Mouse (Mus musculus): ENCODE results near the gene Osbpl10. TPM values are rescaled to one million over a fixed set of nuclear protein-coding genes. Genes with fewer than 3 reads are reported as not detected.

The Osbpl10 gene
- polyA plus RNA-seq, 1 experiment from 2014 or later: 2.8 TPM

GRCm38 (mm10) chr9:115097340-115097739 lies 119.0 kb downstream of the Osbpl10 start:
- no peak overlapping the region for H3K9ac ChIP-seq
- no peak overlapping the region for H3K27ac ChIP-seq (replicated peaks)
- H3K4me1 ChIP-seq: no peaks in the 10 kb centered on the region
- ATAC-seq (ENCODE audit: insufficient number of reproducible peaks, low FRiP score, low TSS enrichment, low read depth): no peak
- 83% methylated on average over 4 of the region's 4 CpGs for WGBS
- H3K9me3 ChIP-seq (replicated peaks): no peaks in the 10 kb centered on the region
- no peak overlapping the region for H3K4me2 ChIP-seq (replicated peaks)
- no peaks in the 10 kb centered on the region for H3K36me3 ChIP-seq
- no peak overlapping the region for H3K4me3 ChIP-seq (replicated peaks)
- H3K27me3 ChIP-seq: no peaks in the 10 kb centered on the region

GRCm38 (mm10) chr9:115100181-115100915 lies 122.0 kb downstream of the Osbpl10 start:
- ATAC-seq (ENCODE audit: insufficient number of reproducible peaks, low FRiP score, low TSS enrichment, low read depth): no peak

DNA sequence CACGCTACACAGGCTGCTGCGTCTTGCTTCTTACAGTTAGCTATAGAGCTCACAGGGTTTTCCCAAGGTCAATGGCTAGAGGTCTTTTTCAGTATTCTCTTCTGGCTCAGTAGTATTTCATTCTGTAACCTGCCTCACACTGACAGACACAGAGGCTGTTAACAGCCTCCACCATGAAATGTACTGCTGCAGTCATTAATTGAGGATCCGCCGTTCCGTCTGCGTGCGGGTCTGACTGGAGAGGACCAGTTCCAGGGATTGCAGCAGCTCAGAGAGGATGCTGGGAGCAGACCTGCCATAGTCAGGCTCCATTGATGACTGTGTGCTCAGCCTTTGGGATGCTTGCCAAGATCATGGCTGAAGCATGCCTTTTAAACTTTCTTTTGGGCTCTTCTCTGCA lies 129.1 kb downstream of the Osbpl10 start:
- H3K36me3 ChIP-seq: no peaks in the 10 kb centered on the region
- no peak overlapping the region for H3K27ac ChIP-seq (replicated peaks)

More at GRCm38 (mm10) chr9:115100181-115100915, 122.0 kb downstream of the Osbpl10 start:
- Histone ChIP-seq H3K4me2 (replicated peaks) (no peak overlapping the region), H3K36me3 (no peaks in the 10 kb centered on the region), H3K4me1 (no peaks in the 10 kb centered on the region), H3K9me3 (replicated peaks) (no peaks in the 10 kb centered on the region), H3K27me3 (no peaks in the 10 kb centered on the region), H3K27ac (replicated peaks) (no peak overlapping the region), H3K9ac (no peak overlapping the region), H3K4me3 (replicated peaks) (no peak overlapping the region)
- WGBS: 85% methylated on average over 15 of the region's 15 CpGs

GRCm38 (mm10) chr9:115110655-115111054 lies 132.3 kb downstream of the Osbpl10 start:
- H3K9me3 ChIP-seq (replicated peaks): no peaks in the 10 kb centered on the region
- no peak overlapping the region for H3K4me2 ChIP-seq (replicated peaks)
- 60% methylated on average over 3 of the region's 3 CpGs for WGBS

More for the DNA sequence above, 129.1 kb downstream of the Osbpl10 start:
- no peak; the same call in 1 of the 2 replicates for ATAC-seq (ENCODE audit: insufficient number of reproducible peaks, low FRiP score, low TSS enrichment, low read depth)
- Histone ChIP-seq H3K27me3 (no peaks in the 10 kb centered on the region), H3K9ac (no peak overlapping the region), H3K4me3 (replicated peaks) (no peak overlapping the region), H3K9me3 (replicated peaks) (no peaks in the 10 kb centered on the region), H3K4me2 (replicated peaks) (no peak overlapping the region), H3K4me1 (no peaks in the 10 kb centered on the region)
- WGBS: 57% methylated on average over 7 of the region's 7 CpGs

GRCm38 (mm10) chr9:115117314-115117713 lies 138.9 kb downstream of the Osbpl10 start:
- no peak overlapping the region for H3K4me2 ChIP-seq (replicated peaks)
- no peaks in the 10 kb centered on the region for H3K9me3 ChIP-seq (replicated peaks)
- no peak for ATAC-seq (ENCODE audit: insufficient number of reproducible peaks, low FRiP score, low TSS enrichment, low read depth)
- H3K4me3 ChIP-seq (replicated peaks): no peak overlapping the region
- H3K9ac ChIP-seq: no peak overlapping the region
- H3K36me3 ChIP-seq: no peaks in the 10 kb centered on the region
- 79% methylated on average over 10 of the region's 10 CpGs for WGBS
- peaks cover 7% of the 10 kb centered on the region for H3K4me1 ChIP-seq
- H3K27ac ChIP-seq (replicated peaks): no peak overlapping the region
- no peaks in the 10 kb centered on the region for H3K27me3 ChIP-seq

More at GRCm38 (mm10) chr9:115110655-115111054, 132.3 kb downstream of the Osbpl10 start:
- H3K27me3 ChIP-seq: no peaks in the 10 kb centered on the region
- no peak overlapping the region for H3K27ac ChIP-seq (replicated peaks)
- no peak overlapping the region for H3K9ac ChIP-seq
- ATAC-seq (ENCODE audit: insufficient number of reproducible peaks, low FRiP score, low TSS enrichment, low read depth): no peak
- H3K36me3 ChIP-seq: no peaks in the 10 kb centered on the region
- no peaks in the 10 kb centered on the region for H3K4me1 ChIP-seq
- H3K4me3 ChIP-seq (replicated peaks): no peak overlapping the region

GRCm38 (mm10) chr9:115120276-115120675 lies 141.9 kb downstream of the Osbpl10 start:
- no peaks in the 10 kb centered on the region for H3K27me3 ChIP-seq
- no peak for ATAC-seq (ENCODE audit: insufficient number of reproducible peaks, low FRiP score, low TSS enrichment, low read depth)
- H3K9ac ChIP-seq: no peak overlapping the region
- WGBS: 77% methylated on average over 5 of the region's 5 CpGs
- peaks cover 7% of the 10 kb centered on the region for H3K4me1 ChIP-seq
- no peak overlapping the region for H3K4me2 ChIP-seq (replicated peaks)
- no peak overlapping the region for H3K27ac ChIP-seq (replicated peaks)
- H3K4me3 ChIP-seq (replicated peaks): no peak overlapping the region
- H3K36me3 ChIP-seq: no peaks in the 10 kb centered on the region
- no peaks in the 10 kb centered on the region for H3K9me3 ChIP-seq (replicated peaks)

GRCm38 (mm10) chr9:115120678-115121224 lies 142.4 kb downstream of the Osbpl10 start:
- peak; percentile 54; the same call in 1 of the 2 replicates for ATAC-seq (ENCODE audit: insufficient number of reproducible peaks, low FRiP score, low TSS enrichment, low read depth)
- Histone ChIP-seq H3K9ac (no peak overlapping the region), H3K4me2 (replicated peaks) (no peak overlapping the region)

DNA sequence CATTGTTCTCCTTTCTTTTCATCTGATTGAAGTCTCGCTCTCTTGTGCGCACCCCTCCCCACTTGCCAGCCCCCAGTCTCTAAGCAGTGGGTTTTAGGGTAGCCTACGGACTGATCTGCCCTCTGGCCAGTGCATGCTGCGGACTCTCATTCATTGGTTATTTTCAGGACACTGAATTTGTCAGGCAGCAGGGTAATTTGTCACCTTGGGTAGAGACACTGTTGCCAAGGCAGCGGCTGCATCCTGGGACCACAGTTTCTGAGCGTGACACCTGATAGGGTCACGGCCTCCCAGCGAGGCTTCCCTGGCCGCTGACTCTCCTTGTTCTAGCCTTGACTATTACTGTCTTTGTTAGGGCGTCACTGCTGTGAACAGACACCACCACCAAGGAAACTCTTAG lies 149.0 kb downstream of the Osbpl10 start:
- Histone ChIP-seq H3K27me3 (no peaks in the 10 kb centered on the region), H3K9me3 (replicated peaks) (no peaks in the 10 kb centered on the region), H3K9ac (no peak overlapping the region), H3K27ac (replicated peaks) (no peak overlapping the region), H3K4me2 (replicated peaks) (no peak overlapping the region), H3K36me3 (no peaks in the 10 kb centered on the region), H3K4me1 (no peaks in the 10 kb centered on the region), H3K4me3 (replicated peaks) (no peak overlapping the region)
- ATAC-seq (ENCODE audit: insufficient number of reproducible peaks, low FRiP score, low TSS enrichment, low read depth): no peak
- 58% methylated on average over 10 of the region's 10 CpGs for WGBS

More at GRCm38 (mm10) chr9:115120678-115121224, 142.4 kb downstream of the Osbpl10 start:
- Histone ChIP-seq H3K27ac (replicated peaks) (no peak overlapping the region), H3K9me3 (replicated peaks) (no peaks in the 10 kb centered on the region), H3K27me3 (no peaks in the 10 kb centered on the region), H3K36me3 (no peaks in the 10 kb centered on the region), H3K4me3 (replicated peaks) (no peak overlapping the region), H3K4me1 (peaks cover 7% of the 10 kb centered on the region)
- 50% methylated on average over 17 of the region's 17 CpGs for WGBS

DNA sequence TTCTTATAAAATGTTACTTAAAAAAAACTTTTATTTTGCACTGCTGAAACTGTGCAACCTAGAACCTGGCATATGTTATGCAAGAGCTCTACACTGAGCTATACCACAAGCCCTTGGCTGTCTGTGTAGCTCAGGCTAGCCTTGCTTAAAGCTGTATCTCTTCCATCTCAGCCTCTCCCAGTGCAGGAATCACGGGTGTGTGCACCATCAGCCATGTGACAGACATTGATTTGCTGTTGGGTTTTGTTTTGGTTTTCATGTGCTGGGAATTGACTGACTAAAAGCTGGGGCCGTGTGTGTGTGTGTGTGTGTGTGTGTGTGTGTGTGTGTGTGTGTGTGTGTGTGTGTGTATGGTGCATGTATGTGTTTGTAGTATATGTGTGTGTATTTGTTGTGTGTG lies 155.6 kb downstream of the Osbpl10 start:
- Histone ChIP-seq H3K4me3 (replicated peaks) (no peak overlapping the region), H3K27ac (replicated peaks) (no peak overlapping the region), H3K4me2 (replicated peaks) (no peak overlapping the region), H3K9ac (no peak overlapping the region), H3K9me3 (replicated peaks) (no peaks in the 10 kb centered on the region), H3K27me3 (no peaks in the 10 kb centered on the region), H3K36me3 (no peaks in the 10 kb centered on the region), H3K4me1 (0 out of 2 replicates have a peak, but pooled peaks cover 2% of the 10 kb centered on the region)
- WGBS: 43% methylated on average over 2 of the region's 2 CpGs
- ATAC-seq (ENCODE audit: insufficient number of reproducible peaks, low FRiP score, low TSS enrichment, low read depth): no peak

DNA sequence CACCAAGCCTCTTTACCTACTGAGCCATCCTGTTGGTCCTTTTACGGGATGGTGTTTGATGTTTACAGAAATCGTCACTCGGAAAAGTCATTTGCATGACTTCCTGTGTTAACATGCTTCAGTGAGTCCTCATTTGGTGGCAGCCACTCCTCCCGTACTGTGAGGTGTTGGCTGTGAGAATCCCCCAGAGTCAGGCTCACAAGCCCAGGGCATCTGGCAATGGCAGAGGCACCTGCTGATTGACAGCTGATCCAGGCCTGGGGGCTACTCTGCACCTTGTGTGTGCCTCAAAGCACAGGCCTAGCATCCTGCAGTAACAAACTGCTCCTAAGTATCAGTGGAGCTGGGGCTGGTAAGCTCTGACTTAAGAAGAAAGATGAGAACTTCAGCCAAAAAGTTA lies 156.4 kb downstream of the Osbpl10 start:
- H3K9ac ChIP-seq: no peak overlapping the region
- ATAC-seq (ENCODE audit: insufficient number of reproducible peaks, low FRiP score, low TSS enrichment, low read depth): no peak
- no peaks in the 10 kb centered on the region for H3K36me3 ChIP-seq
- no peak overlapping the region for H3K4me2 ChIP-seq (replicated peaks)
- no peaks in the 10 kb centered on the region for H3K27me3 ChIP-seq
- H3K4me1 ChIP-seq: 0 out of 2 replicates have a peak, but pooled peaks cover 2% of the 10 kb centered on the region
- H3K4me3 ChIP-seq (replicated peaks): no peak overlapping the region
- no peaks in the 10 kb centered on the region for H3K9me3 ChIP-seq (replicated peaks)
- WGBS: 46% methylated on average over 4 of the region's 4 CpGs
- no peak overlapping the region for H3K27ac ChIP-seq (replicated peaks)

DNA sequence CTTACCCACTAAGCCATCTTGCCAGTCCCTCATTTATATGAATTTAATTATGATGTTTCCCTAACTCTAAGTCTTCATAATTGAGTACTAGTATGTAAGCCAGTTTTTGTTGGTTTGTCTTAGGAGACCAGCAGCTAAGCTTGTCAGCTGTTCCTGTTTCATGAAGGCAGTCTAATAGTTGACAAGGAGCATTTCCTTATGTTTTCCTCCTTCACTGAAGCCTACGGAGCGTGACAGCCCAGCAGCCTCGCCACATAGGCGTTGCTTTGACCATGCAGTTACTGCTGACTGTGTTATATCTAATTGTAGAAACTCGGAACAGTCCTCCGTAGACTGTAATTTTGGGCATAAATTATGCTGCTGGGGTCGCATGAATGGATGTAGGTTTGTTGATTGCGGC lies 157.0 kb downstream of the Osbpl10 start:
- no peaks in the 10 kb centered on the region for H3K36me3 ChIP-seq
- WGBS: 70% methylated on average over 8 of the region's 8 CpGs
- no peak overlapping the region for H3K27ac ChIP-seq (replicated peaks)
- H3K4me3 ChIP-seq (replicated peaks): no peak overlapping the region
- H3K4me1 ChIP-seq: 0 out of 2 replicates have a peak, but pooled peaks cover 2% of the 10 kb centered on the region
- 0 out of 2 replicates have a peak, but pooled peaks have one; percentile 32 for ATAC-seq (ENCODE audit: insufficient number of reproducible peaks, low FRiP score, low TSS enrichment, low read depth)
- H3K9ac ChIP-seq: no peak overlapping the region
- no peaks in the 10 kb centered on the region for H3K9me3 ChIP-seq (replicated peaks)
- H3K27me3 ChIP-seq: no peaks in the 10 kb centered on the region
- no peak overlapping the region for H3K4me2 ChIP-seq (replicated peaks)

Measured in embryonic facial prominence, embryonic 15.5 days (tissue).